Mouse (Mus musculus): Measurements from ENCODE around the gene Tmprss15.

Tmprss15 gene

DNA sequence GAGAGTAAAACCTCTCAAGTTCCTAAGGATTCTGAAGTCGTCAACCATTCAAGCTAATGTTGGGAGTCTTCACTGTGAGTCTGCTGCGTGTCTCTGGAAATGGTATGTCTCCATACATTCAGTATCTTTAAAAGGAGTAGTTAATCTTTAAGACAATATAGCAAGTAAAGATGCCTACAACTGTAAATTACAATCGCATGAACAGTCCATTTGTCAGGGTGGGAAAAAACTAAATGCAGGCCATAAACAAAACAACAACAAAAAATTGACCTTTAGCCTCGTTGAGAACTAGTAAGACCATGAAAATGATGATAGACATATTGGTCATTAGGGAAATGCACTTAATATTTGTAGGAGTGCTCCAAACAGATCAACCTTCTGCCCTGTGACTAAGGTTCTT is at the start of gene Tmprss15:
Gene Tmprss15, minus strand, starts transcription at position 101 of the 400 bp plus-strand sequence.
- no peak for DNase-seq (ENCODE audit: low spot score)

DNA sequence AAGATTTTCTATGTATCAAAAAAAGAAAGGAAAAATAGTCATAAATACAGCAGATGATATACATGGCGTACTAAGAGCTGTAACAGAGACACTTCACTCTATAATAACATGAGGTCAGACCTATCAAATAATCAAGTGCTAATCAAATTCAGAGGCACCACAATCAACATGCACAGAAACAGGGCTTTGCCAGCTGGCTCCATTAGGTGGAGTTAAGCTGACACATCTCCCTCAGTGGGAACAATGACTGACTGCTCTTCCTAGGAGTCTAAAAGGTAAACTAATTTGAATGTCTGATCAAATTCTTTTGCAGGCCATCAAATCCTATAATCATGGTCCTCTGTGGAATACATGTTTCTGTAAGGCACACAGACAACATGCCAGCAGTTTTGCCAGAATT is 24.0 kb upstream of the Tmprss15 start:
- DNase-seq (ENCODE audit: low spot score) = no peak

DNA sequence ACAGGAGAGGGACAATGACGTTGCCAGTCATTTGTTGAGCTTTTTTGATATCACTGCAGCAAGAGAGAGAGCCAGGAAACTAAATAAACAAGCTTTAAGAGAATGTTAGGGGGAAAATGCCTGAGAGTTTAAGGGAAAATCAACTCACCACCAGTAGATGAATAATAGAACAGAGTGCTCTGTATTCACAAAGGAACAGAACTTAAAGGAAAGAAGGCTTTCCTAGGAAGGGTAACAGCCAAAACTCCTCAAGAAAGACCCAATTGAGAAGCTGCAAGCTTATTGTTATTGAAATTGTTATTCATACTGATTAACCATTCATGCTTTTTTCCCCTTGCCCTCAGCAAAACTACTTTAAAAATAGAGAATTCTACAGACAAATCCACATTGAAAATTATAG is 18.6 kb upstream of the Tmprss15 start:
- no peak for DNase-seq (ENCODE audit: low spot score)

DNA sequence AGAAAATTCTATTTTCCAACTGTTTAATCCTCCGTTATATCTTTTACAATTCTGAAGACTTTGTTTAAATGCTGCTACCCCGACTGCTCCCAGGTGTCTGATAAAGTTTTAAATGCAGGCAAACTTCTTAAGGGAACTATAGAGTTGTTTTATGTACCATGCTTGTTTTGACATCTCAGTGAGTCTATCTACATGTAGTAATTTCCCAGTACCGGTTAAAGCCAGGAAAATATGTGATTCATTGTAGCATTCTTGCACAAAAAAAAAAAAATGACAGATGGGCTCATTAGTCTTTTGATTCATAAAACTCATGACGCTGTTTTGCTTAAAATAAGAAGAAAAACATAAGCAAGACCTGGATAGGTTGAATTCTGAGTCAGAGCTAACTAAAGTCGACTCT is 18.1 kb upstream of the Tmprss15 start:
- DNase-seq (ENCODE audit: low spot score) = no peak

DNA sequence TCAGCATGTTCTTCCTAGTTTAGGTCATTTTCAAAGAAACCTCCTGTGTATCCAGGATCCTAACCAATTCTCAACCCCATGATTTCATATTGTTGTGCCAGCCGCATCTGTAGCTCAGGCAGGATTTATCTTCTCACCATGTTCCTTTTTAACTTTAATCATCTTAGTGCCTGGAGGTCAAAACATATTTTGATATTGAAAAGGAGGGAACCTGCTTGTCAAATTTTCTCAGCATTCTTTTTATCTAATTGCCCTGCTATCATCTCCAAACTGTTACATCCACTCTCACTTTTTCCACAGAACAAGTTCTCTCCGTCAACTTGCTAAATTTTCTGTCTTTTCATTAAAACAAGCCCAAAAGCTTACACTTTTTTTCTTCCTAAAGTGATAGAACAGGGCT is 9.4 kb upstream of the Tmprss15 start:
- no peak for DNase-seq (ENCODE audit: low spot score)

DNA sequence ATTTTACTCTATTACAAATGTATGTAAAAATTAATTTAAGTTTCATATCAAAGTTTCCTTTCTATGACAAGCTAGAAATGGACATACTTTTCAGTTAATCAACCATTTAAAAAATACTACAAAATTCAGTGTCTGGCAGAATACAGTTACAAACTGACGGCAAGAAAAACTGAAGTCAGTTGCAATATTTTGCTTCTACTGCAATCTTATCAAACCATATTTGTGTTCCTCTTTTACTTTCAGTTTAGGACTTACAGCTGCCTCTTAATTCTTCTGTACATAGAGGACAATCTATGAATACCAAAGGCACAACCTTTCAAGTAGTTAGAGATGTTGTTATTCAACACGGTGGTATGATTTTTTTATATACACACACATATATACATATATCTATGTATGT is 7.4 kb upstream of the Tmprss15 start:
- DNase-seq (ENCODE audit: low spot score) = no peak

DNA sequence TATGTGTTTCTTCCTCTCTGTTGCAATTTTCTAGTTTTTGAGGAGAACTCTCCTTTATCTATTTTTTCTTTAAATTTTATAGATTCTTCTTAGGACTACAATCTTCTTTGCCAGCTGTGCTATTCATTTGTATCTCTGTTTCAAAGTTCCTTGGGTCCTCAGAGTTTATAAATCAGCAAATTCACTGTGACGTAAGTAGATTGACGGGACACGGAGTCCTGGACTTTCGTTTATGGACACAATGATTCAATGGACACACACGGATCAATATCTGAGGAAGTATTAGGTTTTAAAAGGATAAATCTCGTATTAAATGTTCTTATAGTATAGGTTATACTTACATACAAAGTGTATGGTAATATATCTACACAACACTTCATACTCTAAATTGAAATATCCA is 4.3 kb downstream of the Tmprss15 start:
- no peak for DNase-seq (ENCODE audit: low spot score)

DNA sequence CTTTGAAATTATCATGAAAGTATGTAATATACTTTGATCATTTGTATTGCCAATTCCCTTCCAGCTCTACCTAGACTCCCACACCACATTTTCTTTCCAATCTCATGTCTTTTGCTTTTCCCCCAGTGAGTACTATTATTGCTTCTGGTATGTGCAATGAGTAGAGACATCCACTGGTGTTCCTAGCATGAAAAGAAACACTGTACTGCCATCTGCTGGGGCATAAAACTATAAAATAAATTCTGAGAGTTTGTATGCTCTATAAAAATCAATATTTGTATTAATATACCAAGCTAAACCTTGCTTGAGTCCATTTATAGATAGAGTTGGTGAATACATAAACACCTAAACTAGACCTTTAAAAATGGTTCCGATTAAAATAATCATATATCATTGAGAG is 27.0 kb downstream of the Tmprss15 start:
- DNase-seq (ENCODE audit: low spot score) = no peak

DNA sequence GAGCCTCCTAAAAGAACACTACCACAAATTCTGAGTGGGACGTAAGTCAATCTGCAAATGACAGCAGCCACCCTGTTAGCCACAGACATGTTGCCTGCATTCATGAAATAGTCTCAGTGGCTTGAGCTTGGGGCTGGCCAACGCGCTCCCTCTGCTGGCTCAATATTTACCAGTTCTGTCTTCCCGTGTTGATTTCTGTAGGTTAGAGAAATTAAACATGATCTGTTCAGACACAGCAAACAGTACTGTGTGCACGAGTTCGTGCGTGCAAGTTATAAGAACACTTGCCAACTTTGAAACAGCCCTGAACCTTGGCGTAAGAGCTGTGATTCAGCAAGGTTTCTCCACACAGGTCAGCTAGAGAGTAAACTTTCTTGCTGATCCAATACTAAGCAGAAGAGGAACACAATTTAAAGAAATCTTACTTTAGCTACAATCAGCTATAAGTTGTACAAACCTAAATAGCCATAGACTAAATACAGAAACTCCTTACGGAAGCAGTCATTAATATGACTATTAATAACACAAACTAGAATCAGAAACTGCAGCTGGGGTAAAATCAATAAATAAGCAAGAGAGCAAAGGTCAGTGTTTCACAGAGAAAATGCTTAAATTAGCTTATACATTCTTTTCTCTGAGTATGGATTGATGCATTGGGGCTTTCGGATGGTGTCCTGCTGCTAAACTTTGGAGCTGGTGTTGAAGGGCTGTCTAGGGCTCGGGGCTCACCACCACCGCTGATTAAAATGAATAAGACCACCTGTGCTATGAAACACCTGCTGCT is 31.9 kb downstream of the Tmprss15 start:
- DNase-seq (ENCODE audit: low spot score) = peak; percentile 10

DNA sequence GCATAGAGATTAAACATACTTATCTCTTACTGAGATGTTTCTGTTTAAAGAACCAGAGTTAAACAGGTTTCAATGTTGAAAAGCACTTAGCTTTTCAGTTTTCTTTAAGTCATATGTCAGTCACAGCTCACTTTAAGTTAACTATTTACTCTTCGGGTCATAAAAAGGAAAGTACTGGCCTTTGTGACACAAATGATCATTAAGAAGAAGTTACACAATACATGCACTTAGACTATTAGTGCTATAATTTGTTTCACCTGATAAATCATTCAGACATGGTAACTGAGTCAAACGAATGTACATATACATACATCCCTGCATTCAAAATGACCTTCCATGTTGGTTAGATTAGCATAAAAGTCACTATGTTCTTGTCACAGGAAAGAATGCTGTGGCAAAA is 58.3 kb downstream of the Tmprss15 start:
- no peak for DNase-seq (ENCODE audit: low spot score)

DNA sequence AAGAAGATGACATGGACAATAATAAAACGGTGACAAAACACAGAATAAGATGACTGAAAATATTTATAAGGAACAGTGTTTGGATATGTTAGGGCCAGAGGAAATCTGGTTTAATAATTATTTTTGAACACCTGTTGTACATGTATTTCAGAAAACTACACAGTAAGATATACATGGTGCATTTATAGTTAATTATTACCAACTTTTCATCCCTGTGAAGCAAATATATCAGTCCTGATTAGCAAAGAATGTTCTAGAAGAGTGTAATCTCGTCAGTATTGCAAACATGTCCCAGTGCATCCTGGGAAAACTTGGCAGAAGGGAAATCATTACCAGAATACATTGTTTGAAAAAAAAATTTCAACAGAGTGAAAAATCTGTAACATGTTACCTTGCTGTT is 88.1 kb downstream of the Tmprss15 start:
- DNase-seq (ENCODE audit: low spot score) = no peak

DNA sequence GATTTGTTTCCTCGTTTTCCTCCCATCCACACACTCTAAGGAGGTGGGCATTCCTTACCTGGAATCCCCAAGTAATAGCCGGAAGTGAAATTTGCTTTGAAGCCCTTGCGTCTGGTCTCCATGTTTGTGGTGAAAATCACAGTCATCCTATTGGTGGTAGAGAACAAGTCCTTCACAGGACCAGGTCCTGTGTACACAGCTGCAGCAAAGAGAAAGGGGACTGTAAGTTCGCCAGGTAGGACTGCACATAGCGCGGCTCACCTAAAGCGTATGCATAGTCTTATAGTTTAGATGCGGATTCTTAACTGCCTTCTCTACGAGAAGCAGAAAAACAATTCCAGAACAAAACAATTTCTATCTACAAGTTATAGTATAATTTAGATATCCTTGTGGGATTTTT is 89.2 kb downstream of the Tmprss15 start:
- no peak for DNase-seq (ENCODE audit: low spot score)

DNA sequence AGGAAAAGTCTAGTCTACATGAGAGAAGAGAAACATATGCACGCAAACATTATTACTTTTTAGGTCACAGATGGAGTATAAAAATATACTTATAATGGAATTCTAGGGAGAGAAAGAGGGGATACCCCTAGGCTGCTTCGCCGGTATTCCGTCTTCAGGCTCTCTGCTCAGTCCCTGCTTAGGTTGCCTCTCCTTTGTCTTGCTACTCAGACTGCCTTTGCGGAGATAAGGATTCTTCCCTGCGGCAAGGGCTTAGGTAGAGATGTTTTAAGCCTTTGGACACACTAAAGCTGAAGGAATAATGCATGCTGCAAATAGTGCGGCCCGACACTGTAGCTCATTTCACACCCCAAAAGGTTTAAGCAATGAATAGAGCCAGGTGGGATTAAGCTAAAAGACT is 114.5 kb downstream of the Tmprss15 start:
- DNase-seq (ENCODE audit: low spot score) = no peak

DNA sequence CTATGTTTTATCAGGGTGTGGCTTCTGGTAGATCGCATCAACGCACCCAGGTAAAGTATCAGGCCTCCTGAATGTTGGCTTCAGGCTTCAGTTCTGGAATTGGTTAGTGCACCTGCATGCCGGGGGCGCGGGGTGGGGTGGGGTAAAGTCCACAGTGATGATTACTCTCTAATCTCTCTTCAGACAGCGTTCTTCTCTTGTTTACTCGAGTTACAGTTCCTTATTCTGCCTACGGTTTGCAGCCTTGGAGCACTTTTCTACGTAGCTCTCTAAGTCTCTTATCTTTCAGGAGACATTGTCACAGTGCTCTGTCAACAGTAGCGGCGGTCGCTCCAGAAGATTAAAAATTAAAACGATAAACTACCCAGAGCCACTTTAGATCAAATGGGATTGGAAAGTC is 116.8 kb downstream of the Tmprss15 start:
- no peak for DNase-seq (ENCODE audit: low spot score)

DNA sequence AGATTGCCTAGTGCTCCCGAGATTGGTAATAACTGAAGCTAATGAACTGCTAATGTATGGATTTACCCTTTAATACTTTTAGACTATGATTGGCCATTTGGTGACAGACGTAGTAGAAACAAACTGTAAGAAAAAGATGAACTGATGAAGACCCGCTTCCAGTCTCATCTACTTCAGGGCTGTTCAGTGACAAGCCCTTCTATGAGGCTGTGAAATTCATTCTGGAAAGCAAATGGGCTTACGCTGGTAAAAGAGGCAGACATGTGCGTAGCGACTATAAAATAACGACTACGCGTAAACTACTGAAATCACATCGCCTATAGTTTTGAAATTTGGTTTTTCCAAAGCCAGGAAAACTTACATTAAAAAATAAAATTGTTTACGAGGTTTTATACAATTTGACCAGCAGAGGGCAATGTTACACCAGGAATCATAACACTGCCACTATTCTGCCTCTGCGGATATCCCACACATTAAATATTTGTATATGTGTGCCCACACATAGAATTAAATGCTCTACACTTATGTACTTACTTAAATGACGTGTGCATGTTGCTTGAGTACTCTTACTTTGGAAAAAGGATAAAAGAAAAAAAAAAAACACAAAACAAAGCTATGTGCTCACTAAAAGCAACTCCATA is 121.7 kb downstream of the Tmprss15 start:
- DNase-seq (ENCODE audit: low spot score) = peak; percentile 47

DNA sequence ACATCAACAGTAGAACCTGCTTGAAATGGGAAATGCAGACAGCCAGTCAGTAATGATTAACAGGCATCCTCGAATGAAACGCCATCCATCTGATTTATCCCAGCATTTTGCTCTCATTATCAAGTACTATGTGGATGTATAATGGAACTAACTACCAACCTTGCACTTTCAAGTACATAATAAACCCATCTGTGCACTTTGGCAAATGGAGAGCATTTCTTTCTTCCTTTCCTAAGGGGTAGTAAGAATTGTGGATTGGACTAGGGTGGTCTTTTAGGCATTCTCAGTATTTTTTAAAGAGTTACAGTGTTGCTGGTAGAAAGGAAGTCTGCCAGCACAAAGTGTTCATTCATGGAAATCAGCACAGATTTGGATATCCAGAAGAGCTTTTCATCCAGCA is 133.5 kb downstream of the Tmprss15 start:
- no peak for DNase-seq (ENCODE audit: low spot score)

DNA sequence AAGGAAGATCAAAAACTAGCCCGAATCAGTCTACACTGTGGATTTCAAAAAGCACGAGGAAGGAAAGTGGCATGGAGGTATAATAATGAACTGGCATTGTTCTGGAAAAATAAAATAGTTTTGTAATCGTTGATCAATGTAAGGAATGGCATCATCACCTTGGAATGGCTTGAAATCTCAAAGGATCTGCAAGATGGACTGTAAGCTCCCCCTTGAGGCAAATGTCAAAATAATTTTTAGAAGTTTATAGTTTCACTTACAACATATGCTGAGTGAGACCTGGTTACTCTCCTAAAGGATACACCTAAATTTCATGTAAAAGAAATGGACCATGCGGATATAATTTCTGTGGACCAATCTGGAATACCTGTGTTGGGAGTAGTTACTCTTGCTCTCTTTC is 140.5 kb downstream of the Tmprss15 start:
- DNase-seq (ENCODE audit: low spot score) = no peak

DNA sequence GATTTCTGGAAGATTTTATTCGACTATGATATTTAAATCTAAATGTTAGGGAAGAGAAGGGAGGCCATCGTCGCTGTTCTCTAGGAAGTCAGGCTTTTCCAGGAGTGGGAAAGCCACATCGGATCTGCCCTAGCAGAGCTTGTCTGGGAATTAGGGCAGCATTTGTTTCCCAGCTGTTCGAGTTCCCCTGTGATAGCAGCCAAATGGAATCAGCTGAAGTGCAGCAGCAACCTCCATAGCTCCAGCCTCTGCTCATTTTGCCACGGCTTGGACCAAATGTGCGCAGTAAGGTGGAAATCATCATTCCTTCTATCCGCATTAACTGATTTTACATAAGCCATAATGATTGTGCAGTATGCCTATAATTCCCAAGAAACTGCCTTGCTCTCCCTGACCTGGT is 153.1 kb downstream of the Tmprss15 start:
- DNase-seq (ENCODE audit: low spot score) = no peak

DNA sequence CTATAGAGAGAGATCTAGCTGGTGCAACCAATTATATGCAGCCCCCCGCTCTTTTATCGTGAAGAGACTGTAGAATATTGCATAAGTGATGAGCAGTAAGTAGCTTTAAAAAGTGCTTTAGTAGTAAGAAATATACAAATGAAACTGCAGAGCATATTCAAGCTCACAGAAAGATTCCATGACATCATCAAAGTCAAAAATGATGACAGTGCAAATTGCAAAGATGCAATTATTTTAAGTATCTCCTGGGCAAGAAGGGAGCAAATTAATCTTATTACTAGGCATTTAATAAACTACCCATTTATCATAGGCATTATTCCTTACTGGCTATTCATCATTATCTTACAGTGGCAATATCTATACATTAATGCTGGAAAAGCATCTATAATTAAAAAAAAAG is 156.6 kb downstream of the Tmprss15 start:
- no peak for DNase-seq (ENCODE audit: low spot score)

DNA sequence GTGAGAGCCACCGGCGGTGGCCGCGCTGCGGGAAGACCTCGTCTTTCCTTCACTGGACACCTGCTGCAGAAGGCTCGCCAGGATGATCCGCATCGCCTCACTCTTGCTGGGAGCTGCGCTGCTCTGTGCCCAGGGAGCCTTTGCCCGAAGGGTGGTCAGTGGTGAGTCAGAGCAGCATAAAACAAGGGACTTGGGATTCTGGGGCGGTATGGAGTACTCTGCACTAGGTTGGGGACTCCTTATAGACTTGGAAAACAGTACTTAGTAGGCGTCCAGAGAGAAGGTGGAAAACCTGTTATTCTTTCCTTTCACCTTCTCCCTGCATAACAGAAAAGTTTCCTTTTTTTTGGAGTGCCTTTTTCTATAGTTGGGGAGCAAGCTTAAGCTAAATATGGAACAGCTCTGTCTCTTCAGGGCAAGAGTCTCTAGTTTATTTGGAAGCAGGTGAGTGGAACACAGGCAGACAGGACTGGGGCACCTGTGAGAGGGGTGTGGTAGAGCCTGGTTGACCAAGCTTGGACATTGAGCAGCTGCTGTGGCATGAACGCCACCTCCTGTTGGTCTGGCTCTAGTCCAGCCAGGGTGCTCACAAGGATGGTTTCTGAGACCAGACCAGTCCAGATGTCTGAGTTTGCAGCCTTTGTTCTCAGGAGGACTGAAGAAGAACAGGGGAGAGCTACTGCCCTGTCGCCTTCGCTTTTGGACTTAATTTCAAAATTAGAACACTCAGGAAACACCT is 159.4 kb downstream of the Tmprss15 start:
- DNase-seq (ENCODE audit: low spot score) = no peak

DNA sequence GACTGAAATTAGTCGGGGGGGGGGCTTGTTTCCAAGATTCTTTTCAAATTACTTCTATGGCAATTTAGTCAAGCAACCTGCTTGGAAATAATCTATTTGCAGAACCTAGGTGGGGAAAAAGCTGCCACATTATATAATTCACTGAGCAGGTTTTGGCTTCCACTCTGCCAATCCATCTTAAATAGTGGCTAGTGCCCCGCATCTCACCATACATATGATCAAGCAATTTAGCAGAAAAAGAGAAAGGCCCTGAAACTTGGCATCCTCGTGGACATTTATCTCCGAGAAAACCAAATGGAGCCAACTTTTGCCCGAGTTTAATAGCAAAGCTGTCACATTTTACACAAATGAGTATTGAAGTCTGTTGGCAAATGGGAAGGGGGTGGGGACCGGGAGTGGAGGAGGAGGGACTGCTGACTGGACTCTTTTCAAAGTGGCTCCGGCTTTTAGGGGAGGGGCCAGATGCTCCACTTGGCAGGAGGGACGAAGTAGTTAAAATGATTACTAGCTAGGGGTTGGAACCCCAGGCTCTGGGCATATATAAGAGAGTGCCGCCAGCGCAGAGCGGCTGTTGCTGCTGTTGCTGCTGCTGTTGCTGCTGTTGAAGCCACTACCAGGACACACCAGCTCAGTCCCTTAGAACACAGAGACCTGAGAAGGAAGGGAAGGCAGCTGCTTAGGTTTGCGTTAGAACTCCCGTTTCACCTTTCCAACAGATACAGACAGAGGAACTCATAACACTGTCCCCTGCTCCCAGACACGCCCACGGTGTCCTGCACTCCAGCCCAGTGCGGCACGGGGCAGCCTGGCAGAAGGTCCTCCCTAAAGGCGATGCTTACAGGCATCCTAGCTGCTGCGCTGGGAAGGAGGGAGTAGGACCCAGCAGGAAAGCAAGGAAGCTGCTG is 160.3 kb downstream of the Tmprss15 start, which contains the start of gene Chodl:
Gene Chodl, plus strand, starts transcription at position 567 of the 905 bp plus-strand sequence.
- no peak for DNase-seq (ENCODE audit: low spot score)

DNA sequence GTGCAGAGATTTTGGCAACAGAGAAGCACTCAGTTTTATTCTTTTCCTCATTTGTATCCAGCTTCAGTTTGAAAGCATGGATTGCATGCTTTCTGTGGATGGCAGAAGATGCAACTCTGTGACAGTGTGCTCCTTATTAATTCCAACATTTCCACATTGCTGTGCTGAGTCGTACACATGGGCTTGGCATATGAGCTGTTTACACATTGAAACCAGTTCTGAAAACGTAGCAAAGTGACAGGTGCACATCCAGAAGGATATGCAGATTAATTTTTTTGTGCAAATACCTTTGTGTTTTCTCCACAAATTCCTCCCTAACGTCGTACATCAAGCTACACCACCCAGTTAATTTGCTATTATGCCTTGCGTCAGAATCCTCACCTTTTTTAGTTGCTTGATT is 168.3 kb downstream of the Tmprss15 start:
- DNase-seq (ENCODE audit: low spot score) = no peak
